Mouse (Mus musculus) bone marrow macrophage, adult 2 months (primary cell): Measurements from ENCODE around the gene Gtf2i.

Experiments
- CTCF ChIP-seq: IDR thresholded peaks from 2 replicates; pipeline ENCODE4 v1.5.1; 2012; ENCODE audit warnings: low read depth, mild to moderate bottlenecking, low read length, moderate library complexity
- POLR2A ChIP-seq: IDR thresholded peaks from 2 replicates; pipeline ENCODE4 v1.6.1; 2012; ENCODE audit warnings: mild to moderate bottlenecking, low read depth, low read length, borderline replicate concordance

DNA sequence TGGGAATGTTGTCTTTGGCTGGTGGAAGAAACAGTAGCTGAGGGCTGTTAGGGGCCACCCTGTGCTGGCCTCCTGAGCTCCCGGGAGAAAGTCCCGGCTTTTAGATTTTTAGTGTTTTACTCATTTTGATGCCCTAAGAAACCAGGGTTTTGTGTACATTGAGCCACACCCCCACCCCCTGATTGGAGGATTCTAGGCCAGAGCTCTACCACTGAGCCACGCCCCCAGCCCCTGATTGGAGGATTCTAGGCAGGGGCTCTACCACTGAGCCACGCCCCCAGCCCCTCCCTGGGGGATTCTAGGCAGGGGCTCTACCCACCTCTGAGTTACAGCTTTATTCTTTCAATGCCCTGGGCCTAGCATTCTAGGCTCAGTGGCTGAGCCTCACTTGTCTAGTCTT, 44.5 kb upstream of the Gtf2i start:
- TF ChIP-seq CTCF (no peak), POLR2A (no peak)
